Mouse (Mus musculus) monocyte, adult 2 months (primary cell): ENCODE measurements around the gene 2900011O08Rik.
"Not testable (repeated sequence)": the region's sequence is repeated elsewhere in the genome, so short reads cannot be mapped to it uniquely, and the experiment has no call there.

Source experiments
- DNase-seq, 2 experiments: peaks; one replicate each; pipeline ENCODE4 v3.0.0; 2022; ENCODE audit warnings: low spot score in 2 of 2, low read depth in 1 of 2

The 2900011O08Rik gene

GRCm38 (mm10) chr16:13986574-13987478 lies at the start of gene 2900011O08Rik, which contains the start of gene Ifitm7:
Gene 2900011O08Rik, plus strand, starts transcription at chr16:13986604.
Gene Ifitm7, minus strand, starts transcription at chr16:13986888.
- no peak for DNase-seq

GRCm38 (mm10) chr16:13940139-13940846 lies 46.1 kb upstream of the 2900011O08Rik start:
- DNase-seq, result no peak

GRCm38 (mm10) chr16:13940847-13941395 lies 45.5 kb upstream of the 2900011O08Rik start:
- DNase-seq, result no peak

GRCm38 (mm10) chr16:13944178-13944577 lies 42.2 kb upstream of the 2900011O08Rik start:
- DNase-seq, result no peak

GRCm38 (mm10) chr16:13944752-13945151 lies 41.7 kb upstream of the 2900011O08Rik start:
- no peak for DNase-seq

GRCm38 (mm10) chr16:13945153-13945552 lies 41.3 kb upstream of the 2900011O08Rik start:
- no peak for DNase-seq

- DNase-seq, result no peak
Measured at GRCm38 (mm10) chr16:13946306-13946705, 40.1 kb upstream of the 2900011O08Rik start.

GRCm38 (mm10) chr16:13951245-13951644 lies 35.2 kb upstream of the 2900011O08Rik start:
- DNase-seq, result no peak

- no peak for DNase-seq
Measured at GRCm38 (mm10) chr16:13962053-13962452, 24.4 kb upstream of the 2900011O08Rik start.

GRCm38 (mm10) chr16:13969096-13969495 lies 17.3 kb upstream of the 2900011O08Rik start:
- no peak for DNase-seq

GRCm38 (mm10) chr16:13972051-13972450 lies 14.4 kb upstream of the 2900011O08Rik start:
- DNase-seq, result no peak

- not testable (repeated sequence) for DNase-seq
Measured at GRCm38 (mm10) chr16:13976358-13976896, 10.0 kb upstream of the 2900011O08Rik start.

GRCm38 (mm10) chr16:13977026-13977425 lies 9.4 kb upstream of the 2900011O08Rik start:
- DNase-seq, result not testable (repeated sequence)

- DNase-seq, result not testable (repeated sequence)
Measured at GRCm38 (mm10) chr16:13981726-13982125, 4.7 kb upstream of the 2900011O08Rik start.

- DNase-seq, result no peak
Measured at GRCm38 (mm10) chr16:13983161-13983560, 3.2 kb upstream of the 2900011O08Rik start.

- DNase-seq, result no peak
Measured at GRCm38 (mm10) chr16:13986197-13986573, 219 bp upstream of the 2900011O08Rik start.

GRCm38 (mm10) chr16:13992518-13993248 lies 6.3 kb downstream of the 2900011O08Rik start:
- DNase-seq, result no peak

GRCm38 (mm10) chr16:13994076-13994475 lies 7.7 kb downstream of the 2900011O08Rik start:
- no peak for DNase-seq

- DNase-seq, result no peak
Measured at GRCm38 (mm10) chr16:13994502-13994901, 8.1 kb downstream of the 2900011O08Rik start.

GRCm38 (mm10) chr16:14003386-14004130 lies 17.2 kb downstream of the 2900011O08Rik start:
- DNase-seq, result no peak
